9 mouse cellular contexts compared by ENCODE assay signal in genomic region chr5:35387834-35388490, GRCm38 (mm10). TPM values are rescaled to one million over a fixed set of nuclear protein-coding genes. Genes with fewer than 3 reads are reported as not detected.
DNase-seq lines count a peak whose midpoint lies in the region; ATAC-seq and TF ChIP-seq lines count a peak whose summit lies in the region.
"Had no signal": no experiment of that assay in that cellular context is flagged by ENCODE, and none has a peak within 500 bp of the region (broad histone marks: within the 10 kb centered on the region; RNA-seq: fewer than 3 reads in every experiment).

No protein-coding gene starts in this region.

- H3K4me1 ChIP-seq in ES-E14 (ENCODE audit: control insufficient read depth in 2 of 2, insufficient read depth in 2 of 2, low read length in 2 of 2, poor library complexity in 1 of 2) = peaks cover 0 to 2% of the 10 kb centered on the region in 2 experiments; a peak in 1 of 4 replicates
- H3K4me1 ChIP-seq in hindbrain, embryonic 14.5 days (replicated peaks; ENCODE audit: control insufficient read depth, insufficient read depth, low read length) = peaks cover 15% of the 10 kb centered on the region; the same call in 1 of the 2 replicates
- H3K4me1 ChIP-seq in midbrain, embryonic 11.5 days (ENCODE audit: control insufficient read depth, insufficient read depth, low read length) = peaks cover 12% of the 10 kb centered on the region

- H3K27ac ChIP-seq in ES-E14 (ENCODE audit: insufficient read depth, low read depth, low read length, poor library complexity, severe bottlenecking) = no peak overlapping the region
- H3K27ac ChIP-seq in hindbrain, embryonic 14.5 days = no peak overlapping the region
- H3K27ac ChIP-seq in midbrain, embryonic 11.5 days (ENCODE audit: low read depth, low read length) = no peak overlapping the region
- H3K27ac ChIP-seq: macrophage had no signal

- no peak for ATAC-seq in hindbrain, embryonic 14.5 days (ENCODE audit: low FRiP score)
- no peak for ATAC-seq in midbrain, embryonic 11.5 days (ENCODE audit: low FRiP score)

- no peaks in the 10 kb centered on the region for H3K36me3 ChIP-seq in ES-E14 (ENCODE audit: control insufficient read depth, insufficient read depth, low read length, poor library complexity, severe bottlenecking)
- no peaks in the 10 kb centered on the region for H3K36me3 ChIP-seq in hindbrain, embryonic 14.5 days (replicated peaks; ENCODE audit: control insufficient read depth, insufficient read depth)
- H3K36me3 ChIP-seq in midbrain, embryonic 11.5 days (ENCODE audit: control insufficient read depth, insufficient read depth, low read length) = no peaks in the 10 kb centered on the region

- H3K4me2 ChIP-seq in hindbrain, embryonic 14.5 days (replicated peaks) = peak overlapping the region; percentile 49
- H3K4me2 ChIP-seq in midbrain, embryonic 11.5 days = peak overlapping the region; percentile 62

- WGBS in hindbrain, embryonic 14.5 days = 1% methylated on average over 38 of the region's 38 CpGs
- under 1% methylated on average over 38 of the region's 38 CpGs for WGBS in midbrain, embryonic 11.5 days

- H3K4me3 ChIP-seq in ES-E14 (ENCODE audit: insufficient read depth in 1 of 2, low read depth in 1 of 2, low read length in 2 of 2, poor library complexity in 1 of 2, severe bottlenecking in 1 of 2) = peak overlapping the region; percentile 76 to 78; a peak in 2 of 4 replicates
- peak overlapping the region; percentile 34 for H3K4me3 ChIP-seq in hindbrain, embryonic 14.5 days (replicated peaks; ENCODE audit: low read length)
- H3K4me3 ChIP-seq in midbrain, embryonic 11.5 days (ENCODE audit: low read depth, low read length) = peak overlapping the region; percentile 50

- no peaks in the 10 kb centered on the region for H3K9me3 ChIP-seq in ES-E14 (ENCODE audit: control insufficient read depth, insufficient read depth, low read depth, low read length)
- H3K9me3 ChIP-seq in hindbrain, embryonic 14.5 days (ENCODE audit: control insufficient read depth, low read length) = no peaks in the 10 kb centered on the region; the same call in 1 of the 2 replicates
- H3K9me3 ChIP-seq in midbrain, embryonic 11.5 days (ENCODE audit: control insufficient read depth, low read length) = no peaks in the 10 kb centered on the region

- in situ Hi-C loops in ES-E14 (cut with MboI; ENCODE audit: low sequenced_read_pairs in 2 of 2, unreplicated experiment in 2 of 2) = loop anchor here in 1 of 2 experiments (25.0 kb wide), 2 partner anchors 1676 to 1951 kb away; partner anchors contain the start of genes Fgfr3 and Nkx1-1

- peak; percentile 24 for DNase-seq in embryo, embryonic 9.5 days (ENCODE audit: extremely low spot score)
- DNase-seq in embryo, embryonic 10.5 days (ENCODE audit: low spot score) = no peak
- no peak for DNase-seq in ES-E14 (ENCODE audit: low read depth, low spot score)
- DNase-seq in hindbrain, embryonic 14.5 days (ENCODE audit: low spot score) = no peak
- peak; percentile 96 for DNase-seq in midbrain, embryonic 11.5 days (ENCODE audit: low spot score, missing footprints)
- DNase-seq in cerebellum, postnatal 36 days = no peak
- no peak for DNase-seq in kidney, postnatal 36 days
- no peak for DNase-seq in right cerebral cortex, postnatal 25 days

- H3K9ac ChIP-seq in ES-E14 (ENCODE audit: insufficient read depth, low read depth, low read length, poor library complexity, severe bottlenecking) = no peak overlapping the region
- no peak overlapping the region for H3K9ac ChIP-seq in hindbrain, embryonic 14.5 days
- no peak overlapping the region for H3K9ac ChIP-seq in midbrain, embryonic 11.5 days (ENCODE audit: low read length)

- H3K27me3 ChIP-seq in hindbrain, embryonic 14.5 days (ENCODE audit: control insufficient read depth, insufficient read depth, low read length) = peaks cover 100% of the 10 kb centered on the region
- H3K27me3 ChIP-seq in midbrain, embryonic 11.5 days (ENCODE audit: control insufficient read depth, insufficient read depth, low read length) = peaks cover 100% of the 10 kb centered on the region

TF ChIP-seq in ES-E14, 5 proteins besides CTCF, POLR2A, EP300 and RAD21:
- TF ChIP-seq MAFK (IDR thresholded peaks at IDR 0.05; ENCODE audit: insufficient read depth, low read depth, low read length) = no peak
- no peak for TF ChIP-seq HCFC1 (IDR thresholded peaks at IDR 0.05; ENCODE audit: borderline replicate concordance, insufficient read depth, low read length)
- no peak for TF ChIP-seq ZNF384 (IDR thresholded peaks at IDR 0.05; ENCODE audit: low read depth, low read length)
- TF ChIP-seq ZC3H11A (IDR thresholded peaks at IDR 0.05; ENCODE audit: borderline replicate concordance, low read depth, low read length) = no peak
- no peak for TF ChIP-seq CHD2 (IDR thresholded peaks at IDR 0.05; ENCODE audit: low read depth, low read length)

RNA-seq across cellular contexts. Expression of gene Hmx1, which starts 0.9 kb away (rescaled TPM):
- total RNA-seq in ES-E14 (2012; rRNA removed) = 0.37 and 0.76 TPM in 2 replicates
- 0.26 TPM in 1 of 2 replicates, not detected in the other for polyA plus RNA-seq in hindbrain, embryonic 14.5 days (2014; fragmentation: Nextera tagmentation; extraction: Ambion mirVana)
- polyA plus RNA-seq in midbrain, embryonic 11.5 days (2014; fragmentation: Nextera tagmentation; extraction: Ambion mirVana) = 0.10 TPM in 1 of 2 replicates, not detected in the other
- polyA plus RNA-seq: macrophage had no signal

Comparison
In these comparisons a context has a peak if more than half of its experiments do, and no peak if none do; other contexts are left out.
1. DNase-seq: peak in embryo, embryonic 9.5 days (single experiment) and midbrain, embryonic 11.5 days (single experiment); none in embryo, embryonic 10.5 days (single experiment), ES-E14 (single experiment), hindbrain, embryonic 14.5 days (single experiment), cerebellum, postnatal 36 days (0 of 2), kidney, postnatal 36 days (0 of 2) and right cerebral cortex, postnatal 25 days (single experiment).
2. Peak in every context shown above with its lines, with median percentiles within 50 percentile points of each other: H3K4me3 ChIP-seq.